Mouse (Mus musculus) adrenal gland, adult 8-10 months (tissue): Measurements from ENCODE around the gene Wfdc15b. TPM values are rescaled to one million over a fixed set of nuclear protein-coding genes. Genes with fewer than 3 reads are reported as not detected.

ENCODE experiments used
- DNase-seq: peaks from one replicate; pipeline ENCODE4 v3.0.0; 2022
- total RNA-seq, 4 experiments: library from RNA; stranded (reverse); gene quantifications; 2 replicates each; pipeline ENCODE4 v1.2.4; 2022

Wfdc15b gene
- total RNA-seq, 4 experiments from 2014 or later = not detected

DNA sequence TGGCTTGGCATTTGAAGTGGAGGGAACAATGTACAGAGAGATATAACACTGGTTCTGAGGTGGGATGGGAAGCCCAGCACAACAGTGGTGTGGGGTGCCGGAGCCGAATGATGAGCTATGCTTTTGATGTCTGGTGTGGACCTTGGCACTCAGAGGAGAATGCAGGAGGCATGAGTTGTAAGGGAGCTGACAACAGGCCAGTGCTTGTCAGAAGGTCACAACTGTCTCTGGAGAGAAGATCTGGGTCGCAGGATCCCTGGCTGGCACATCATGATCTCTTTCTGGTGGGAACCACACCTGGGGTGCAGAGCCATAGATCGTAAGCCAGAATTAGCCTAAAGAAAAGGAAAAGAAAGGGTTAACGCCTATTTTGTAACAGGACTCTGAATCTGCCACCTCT is 43.6 kb downstream of the Wfdc15b start:
- DNase-seq = peak; percentile 34

GRCm38 (mm10) chr2:164175850-164176249 is 45.6 kb downstream of the Wfdc15b start:
- DNase-seq = no peak

- no peak for DNase-seq
These were observed 46.6 kb downstream of the Wfdc15b start for GRCm38 (mm10) chr2:164174649-164175395.

- no peak for DNase-seq
These were observed 48.1 kb downstream of the Wfdc15b start for GRCm38 (mm10) chr2:164173394-164173793.

DNA sequence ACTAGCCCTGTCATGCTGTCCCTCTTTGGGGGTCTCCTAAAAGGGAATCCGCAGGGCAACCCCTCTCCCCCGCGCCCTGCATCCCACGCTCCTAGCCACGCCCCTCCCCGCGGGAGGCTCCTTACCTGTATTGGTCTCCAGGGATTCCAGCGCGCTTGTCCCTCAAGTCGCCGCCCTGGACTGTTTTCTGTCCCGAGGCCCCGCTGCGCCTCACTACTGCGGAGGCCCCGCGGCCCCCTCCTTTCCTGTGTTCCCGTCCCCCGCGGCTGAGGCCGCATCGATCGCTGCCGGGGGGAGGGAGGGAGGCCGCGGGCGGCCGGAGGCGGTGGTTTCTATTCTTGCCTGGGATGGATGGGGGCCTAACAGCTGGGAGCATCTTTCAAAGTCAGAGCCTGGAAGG is 50.6 kb downstream of the Wfdc15b start, which contains the start of gene Kcns1:
Gene Kcns1 (minus strand): TSS at position 212 of the 400 bp plus-strand sequence.
- DNase-seq = no peak

DNA sequence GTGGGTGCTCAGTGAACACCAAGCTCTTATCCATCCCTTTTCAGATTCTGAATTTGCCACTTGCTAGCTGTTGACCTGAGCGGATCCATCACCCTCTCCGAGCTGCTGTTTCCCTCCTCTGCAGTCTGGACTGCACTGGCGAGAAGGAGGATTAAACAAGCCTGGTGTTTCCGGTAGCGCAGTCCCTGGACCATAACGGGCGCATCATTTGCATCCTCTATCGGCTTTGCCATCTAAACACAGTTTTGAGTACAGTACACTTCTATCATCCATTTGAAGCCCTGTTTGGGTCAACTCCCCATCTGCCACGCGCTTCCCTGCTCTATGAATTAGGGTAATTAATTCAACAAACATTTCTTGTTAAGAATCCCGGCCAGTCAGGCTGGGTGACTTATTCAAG is 51.1 kb downstream of the Wfdc15b start:
- no peak for DNase-seq

- DNase-seq = no peak
These were observed 52.9 kb downstream of the Wfdc15b start for GRCm38 (mm10) chr2:164168571-164168946.

GRCm38 (mm10) chr2:164167752-164168570 is 53.5 kb downstream of the Wfdc15b start:
- DNase-seq = no peak

- peak; percentile 22 for DNase-seq
These were observed 56.5 kb downstream of the Wfdc15b start for GRCm38 (mm10) chr2:164164941-164165340.

Other genes starting within 250 kb of the Wfdc15b start
- 100 to 1,000 TPM; 219 to 306 (median 257) TPM for gene Ywhab, start 226.7 kb downstream of the Wfdc15b start, total RNA-seq
- 1 to 10 TPM in 3 of 4 experiments, under 1 TPM in 1; 0.56 to 2.2 (median 1.3) TPM for gene Pabpc1l, start 196.2 kb downstream of the Wfdc15b start, total RNA-seq
- 10 to 100 TPM; 27.4 to 38.9 (median 36.4) TPM for gene Stk4, start 151.3 kb downstream of the Wfdc15b start, total RNA-seq
- 10 to 100 TPM; 44.9 to 54.8 (median 45.7) TPM for gene Tomm34, start 150.5 kb downstream of the Wfdc15b start, total RNA-seq
- under 1 TPM in 1 of 4 experiments, not detected in 3; 0.14 TPM for gene Kcns1, start 50.5 kb downstream of the Wfdc15b start, total RNA-seq
- not detected for gene Wfdc5, start 38.9 kb downstream of the Wfdc15b start, total RNA-seq
- gene Wfdc12, start 31.1 kb downstream of the Wfdc15b start, total RNA-seq = 1 to 10 TPM in 1 of 4 experiments, under 1 TPM in 2, not detected in 1; 0.40 to 4.7 (median 0.67) TPM
- not detected for gene Wfdc15a, start 21.5 kb downstream of the Wfdc15b start, total RNA-seq
- not detected for gene Svs2, start 16.8 kb upstream of the Wfdc15b start, total RNA-seq
- gene Svs3b, start 35.0 kb upstream of the Wfdc15b start, total RNA-seq = not detected
- not detected for gene Svs4, start 56.8 kb upstream of the Wfdc15b start, total RNA-seq
- not detected for gene Svs3a, start 67.6 kb upstream of the Wfdc15b start, total RNA-seq
- gene Svs6, start 95.1 kb upstream of the Wfdc15b start, total RNA-seq = not detected
- 1 to 10 TPM in 3 of 4 experiments, under 1 TPM in 1; 0.51 to 2.4 (median 2.3) TPM for gene Svs5, start 111.1 kb upstream of the Wfdc15b start, total RNA-seq
- 10 to 100 TPM in 3 of 4 experiments, 1 to 10 TPM in 1; 8.5 to 24.2 (median 22.2) TPM for gene Slpi, start 167.4 kb upstream of the Wfdc15b start, total RNA-seq
- not detected for gene Rbpjl, start 181.5 kb upstream of the Wfdc15b start, total RNA-seq
- gene Matn4, start 183.5 kb upstream of the Wfdc15b start, total RNA-seq = under 1 TPM; 0.38 to 0.81 (median 0.67) TPM
- gene Sdc4, start 222.2 kb upstream of the Wfdc15b start, total RNA-seq = 100 to 1,000 TPM in 2 of 4 experiments, 10 to 100 TPM in 2; 89.0 to 114 (median 105) TPM
- gene Sys1, start 235.3 kb upstream of the Wfdc15b start, total RNA-seq = 10 to 100 TPM; 26.2 to 34.8 (median 30.9) TPM
- gene Gm20458, start 239.3 kb upstream of the Wfdc15b start, total RNA-seq = 1 to 10 TPM in 3 of 4 experiments, not detected in 1; 2.3 to 7.3 (median 4.6) TPM